Mouse (Mus musculus): ENCODE results near the gene Prom2.

Gene Prom2

DNA sequence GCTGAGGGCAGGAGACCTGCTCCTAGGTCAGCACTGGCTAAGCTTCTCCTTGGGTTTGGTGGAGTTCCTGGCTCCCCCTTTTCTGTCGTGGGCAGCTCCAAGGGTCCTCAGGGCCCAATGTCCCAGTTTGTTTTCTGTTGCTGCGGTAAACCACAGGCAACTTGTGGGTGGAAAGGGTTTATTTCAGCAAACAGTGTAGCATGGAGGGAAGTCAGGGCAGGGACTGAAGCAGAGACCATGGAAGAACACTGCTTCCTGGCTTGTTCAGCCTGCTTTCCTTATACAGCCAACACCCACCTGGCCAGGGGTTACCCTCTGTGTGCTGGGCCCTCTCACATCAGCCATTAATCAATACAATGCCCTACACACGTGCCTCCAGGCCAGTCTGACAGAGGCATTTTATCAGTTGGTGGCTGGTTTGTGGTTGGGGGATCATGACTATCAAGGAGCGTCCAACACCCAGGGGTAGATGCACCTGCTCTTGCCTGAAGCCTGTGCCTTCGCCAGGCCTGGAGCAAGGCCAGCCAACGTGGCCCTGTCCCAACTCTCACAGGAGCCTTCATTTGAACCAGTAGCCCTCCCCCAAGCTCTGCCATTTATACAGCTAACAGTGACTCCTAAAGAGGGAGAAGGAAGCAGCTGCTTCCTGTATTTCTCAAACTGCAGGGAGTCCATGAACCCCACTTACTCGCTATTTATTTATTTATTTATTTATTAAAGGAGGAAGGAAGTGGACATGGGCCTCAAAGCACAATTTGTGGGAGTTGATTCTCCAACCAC lies 17.1 kb downstream of the Prom2 start:
- peak; percentile 93 for DNase-seq

DNA sequence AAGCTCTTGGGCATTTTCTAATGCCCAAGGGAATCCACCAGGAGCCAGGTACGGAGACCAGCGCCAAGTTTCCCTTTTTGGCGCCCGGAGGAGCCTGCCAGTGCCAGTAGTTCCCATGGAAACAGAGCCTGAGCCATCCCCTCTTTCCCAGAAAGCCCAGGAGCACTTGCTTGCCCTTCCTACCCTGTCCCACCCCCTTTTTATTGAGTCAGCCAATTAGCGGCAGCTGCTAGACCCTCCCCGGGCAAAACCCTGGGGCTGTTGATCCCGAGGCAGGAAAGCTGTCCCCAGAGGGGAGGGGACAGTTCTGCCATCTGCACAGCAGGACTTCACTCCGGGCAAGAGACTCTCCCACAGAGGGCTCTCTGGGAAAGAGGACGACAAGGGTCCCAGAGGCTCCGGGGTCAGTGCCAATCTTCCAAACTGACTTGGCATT lies 19.2 kb downstream of the Prom2 start, which contains the start of gene Kcnip3:
Kcnip3 (minus strand) TSS at position 89 of the 436 bp plus-strand sequence.
- DNase-seq = peak; percentile 89

DNA sequence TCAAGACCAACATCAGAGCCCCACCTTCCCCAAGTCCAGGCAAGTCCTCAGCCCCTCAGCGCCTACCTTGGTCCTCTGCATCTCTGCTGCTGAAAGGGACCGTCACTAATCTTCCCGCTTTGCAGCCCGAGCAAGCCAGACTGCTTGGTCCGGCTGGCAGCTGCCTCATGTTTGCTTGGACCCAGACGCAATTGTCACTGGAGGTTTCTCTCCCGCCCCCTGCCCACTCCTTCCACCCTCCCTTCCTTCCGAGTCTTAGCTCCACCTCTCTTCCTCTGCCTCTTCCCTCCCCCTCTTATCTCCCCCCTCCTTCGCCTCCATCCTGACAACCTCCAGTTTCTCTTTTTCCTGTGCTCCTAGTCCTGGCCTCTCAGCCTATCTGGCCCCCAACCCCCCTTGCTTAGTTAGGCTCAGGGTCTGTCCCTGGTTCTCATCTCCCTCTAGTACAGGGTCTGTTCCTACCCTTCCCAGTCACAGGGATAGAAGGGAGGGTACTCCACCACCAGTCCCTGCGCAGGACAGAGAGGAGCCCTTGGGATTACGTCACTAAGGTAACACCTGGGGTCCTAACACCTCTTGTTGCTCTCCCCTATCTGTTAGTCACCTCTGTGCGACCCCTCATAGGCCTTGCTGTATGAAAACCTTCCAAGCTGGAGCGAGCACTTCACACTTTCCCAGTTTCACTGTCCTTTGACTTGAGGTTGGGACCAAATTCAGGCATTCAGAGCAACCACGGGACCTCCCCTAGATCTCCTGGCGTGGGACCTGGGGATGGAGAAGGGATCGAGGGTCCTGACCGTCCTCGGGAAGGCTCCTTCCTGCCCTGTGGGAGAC lies 19.9 kb downstream of the Prom2 start:
- peak; percentile 91 for DNase-seq

DNA sequence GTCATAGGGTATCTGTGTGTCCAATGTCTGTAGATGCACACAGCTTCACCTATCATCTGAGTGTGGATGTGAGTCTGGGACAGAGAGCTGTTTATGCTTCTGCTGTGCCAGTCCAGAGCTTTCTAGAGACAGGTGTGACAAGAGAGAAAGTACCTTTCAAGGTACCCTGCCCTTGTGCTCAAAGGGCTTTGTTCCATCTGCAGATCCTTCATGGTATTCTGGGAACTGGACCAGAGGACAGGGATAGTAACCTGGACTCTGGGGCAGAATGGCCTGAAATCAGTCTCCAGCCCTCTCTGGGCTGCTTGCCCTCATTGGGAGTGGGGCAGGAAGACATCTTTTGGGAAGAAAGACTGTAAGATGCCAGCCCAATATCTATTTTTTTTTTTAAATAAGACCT lies 21.1 kb downstream of the Prom2 start:
- DNase-seq = peak; percentile 69

DNA sequence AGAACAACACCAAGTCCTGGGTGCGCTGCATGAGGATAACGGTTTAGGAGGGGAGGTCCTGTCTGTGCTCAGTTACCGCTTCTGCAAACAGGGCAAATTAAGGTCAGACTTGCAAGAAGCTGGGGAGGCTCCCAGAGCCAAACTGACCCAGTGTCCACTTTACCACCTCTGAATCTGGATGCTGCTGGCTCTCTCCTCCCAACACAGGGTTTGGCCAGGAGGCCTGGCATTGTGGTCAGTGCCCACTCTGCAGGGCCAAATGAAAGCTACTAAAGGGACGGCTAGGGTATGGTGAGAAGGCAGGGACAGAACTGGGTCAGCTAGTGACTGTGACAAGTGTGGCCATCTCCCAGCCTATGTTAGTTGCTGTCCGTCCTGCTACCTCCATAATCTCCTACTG lies 22.0 kb downstream of the Prom2 start:
- peak; percentile 49 for DNase-seq

DNA sequence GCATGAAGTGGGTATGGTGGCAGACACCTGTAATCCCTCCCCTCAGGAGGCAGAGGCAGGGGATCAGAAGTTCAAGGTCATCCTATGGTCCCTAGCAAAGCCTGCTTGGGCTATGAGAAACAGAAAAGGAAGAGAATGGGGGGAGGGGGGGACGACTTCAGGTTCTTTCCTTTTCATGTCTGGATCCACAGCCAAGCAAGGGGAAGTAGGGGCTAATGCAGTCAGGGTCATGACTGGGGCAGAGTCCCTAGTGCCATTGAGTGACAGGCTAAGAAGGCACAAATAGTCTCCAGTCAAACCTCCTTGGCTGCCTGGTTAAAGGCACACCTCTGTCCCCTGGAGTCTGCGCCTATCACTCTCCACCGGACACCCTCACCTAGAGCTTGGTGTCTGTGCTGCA lies 22.4 kb downstream of the Prom2 start:
- DNase-seq = no peak

DNA sequence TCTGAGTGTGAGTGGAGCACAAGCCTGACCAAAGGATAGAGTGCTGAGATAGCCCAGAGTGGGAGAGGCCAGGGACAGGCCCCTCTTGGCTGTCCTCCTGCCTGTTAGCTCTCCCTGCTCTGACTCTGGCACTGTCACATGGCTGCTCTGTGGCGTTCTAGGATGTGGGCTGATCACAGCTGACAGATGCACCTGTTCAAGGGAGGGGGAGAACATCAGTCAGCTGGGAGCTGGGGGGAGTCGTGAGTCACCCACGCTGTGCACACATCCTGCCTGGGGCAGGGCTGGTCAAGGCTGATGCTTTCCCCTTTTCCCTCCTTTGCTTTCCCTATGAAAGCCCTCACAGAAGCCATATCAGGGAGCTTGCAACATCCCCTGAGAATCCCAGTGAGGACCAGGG lies 23.0 kb downstream of the Prom2 start:
- peak; percentile 47 for DNase-seq

DNA sequence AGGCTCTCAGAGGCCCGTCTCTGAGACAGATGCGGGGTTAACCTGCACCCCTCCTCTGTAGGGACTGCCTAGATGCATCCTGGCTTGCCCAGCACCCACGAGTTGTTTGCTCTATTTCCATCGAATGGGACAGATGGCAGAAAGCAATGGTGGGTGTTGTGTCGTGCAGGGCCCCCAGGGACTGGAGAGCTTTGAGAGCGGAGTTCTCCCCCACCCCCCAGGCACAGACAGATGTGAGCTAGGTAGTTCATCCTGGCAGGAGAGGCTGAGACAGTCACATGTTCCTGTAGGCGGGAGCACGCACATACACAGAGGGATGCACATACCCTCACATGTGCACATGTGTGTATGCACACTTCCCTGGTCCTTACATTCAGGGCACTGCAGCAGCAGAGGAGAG lies 24.2 kb downstream of the Prom2 start:
- peak; percentile 41 for DNase-seq

DNA sequence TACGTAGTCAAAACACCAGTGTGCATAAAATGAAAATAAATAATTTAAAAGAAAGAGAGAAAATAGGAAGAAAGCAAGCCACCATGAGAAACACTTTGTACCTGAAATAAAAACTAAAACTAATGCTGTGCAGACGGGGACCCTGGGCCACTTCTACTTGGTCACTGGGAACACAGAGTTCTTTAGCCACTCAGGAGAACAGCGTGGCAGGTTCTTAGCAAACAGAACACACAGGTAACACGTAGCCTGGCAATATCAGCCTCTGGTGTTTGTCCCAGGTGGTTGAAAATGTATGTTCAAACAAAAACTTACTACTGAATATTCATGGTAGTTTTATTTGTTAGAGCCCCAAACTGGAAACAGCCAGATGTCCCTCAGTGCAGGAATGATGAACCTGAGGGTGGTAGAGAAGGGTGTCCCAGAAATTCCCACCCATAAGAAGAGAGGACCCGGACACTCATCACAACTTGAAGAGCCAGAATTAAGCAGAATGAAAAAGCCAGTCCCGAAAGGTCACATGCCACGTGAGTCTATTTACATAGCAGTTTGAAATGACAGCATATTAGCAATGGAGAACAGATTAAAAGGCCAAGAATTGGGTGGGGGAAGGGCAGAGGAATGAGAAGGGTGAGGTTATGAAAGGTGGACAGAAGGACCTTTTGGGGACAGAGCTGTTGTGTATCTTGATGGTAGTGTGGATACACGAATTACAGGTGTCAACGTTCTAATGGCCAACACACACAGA lies 26.7 kb downstream of the Prom2 start:
- DNase-seq = no peak

DNA sequence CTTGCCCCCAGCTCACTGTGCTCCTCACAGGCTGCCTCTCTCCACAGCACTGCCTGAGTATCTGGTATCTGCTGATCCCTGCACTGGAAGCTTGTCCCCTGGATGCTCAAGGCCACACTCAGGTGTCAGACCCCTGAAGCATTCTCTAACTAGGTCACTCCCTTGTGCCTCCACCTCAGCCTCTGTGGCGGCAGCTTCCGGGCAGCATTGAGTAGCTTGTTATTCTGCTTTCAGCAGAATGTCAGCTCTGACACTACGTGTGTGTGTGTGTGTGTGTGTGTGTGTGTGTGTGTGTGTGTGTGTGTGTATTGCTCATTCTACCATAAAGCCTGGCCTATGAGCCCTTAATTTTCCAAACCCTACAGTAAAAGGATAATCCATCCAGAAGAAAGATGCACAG lies 28.0 kb downstream of the Prom2 start:
- peak; percentile 22 for DNase-seq

DNA sequence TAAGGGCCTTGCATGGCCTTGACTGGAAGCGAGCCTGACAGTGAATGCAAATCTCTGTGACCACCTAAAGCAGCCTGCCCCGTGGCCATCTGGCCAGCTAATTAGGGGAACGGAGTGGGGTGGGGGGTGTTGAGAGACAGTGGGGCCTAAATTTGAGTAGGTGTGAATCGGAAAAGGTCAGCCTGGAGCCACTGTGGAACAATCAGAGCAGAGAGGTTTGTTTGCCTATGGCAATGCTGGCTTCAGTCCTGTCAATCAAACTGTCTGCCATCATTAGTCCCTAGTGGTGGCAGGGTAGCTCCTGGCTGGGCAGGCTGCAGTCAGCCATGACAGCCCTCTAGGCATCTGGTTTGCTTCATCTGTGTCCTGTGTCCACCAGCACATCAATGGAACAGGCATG lies 29.8 kb downstream of the Prom2 start:
- no peak for DNase-seq

DNA sequence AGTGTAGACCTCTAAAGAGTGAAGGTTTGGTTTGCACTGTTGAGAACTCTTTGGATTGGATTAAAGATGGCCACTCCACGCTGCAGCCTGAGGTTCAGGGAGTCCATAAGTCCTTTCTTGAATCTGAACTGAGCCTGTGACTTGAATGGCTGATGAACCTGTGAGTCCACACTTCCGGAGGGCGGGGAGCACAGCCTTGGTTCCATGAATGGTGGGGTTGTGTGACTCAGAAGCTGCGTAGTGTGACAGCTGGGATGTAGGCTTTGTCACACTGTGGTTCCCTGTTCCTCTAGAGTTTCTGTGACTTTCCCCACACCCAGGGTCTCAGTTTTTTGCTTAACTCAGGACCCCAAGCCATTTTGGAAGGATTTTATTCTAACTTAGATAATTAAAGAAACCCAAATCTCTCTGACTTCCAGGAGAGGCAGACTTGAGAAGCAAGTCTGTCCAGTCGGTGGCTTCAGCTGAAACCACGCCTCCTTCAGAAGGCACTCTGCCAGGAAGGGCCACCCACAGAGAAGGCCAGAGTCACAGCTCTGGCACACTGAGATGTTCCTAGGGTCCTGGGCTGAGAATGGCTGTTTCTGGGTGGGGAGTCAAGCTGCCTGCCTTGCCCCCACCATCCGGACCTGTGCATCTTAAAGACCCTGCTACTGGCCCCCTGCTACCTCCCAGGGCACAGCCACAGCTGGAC lies 33.2 kb downstream of the Prom2 start:
- DNase-seq = peak; percentile 67

DNA sequence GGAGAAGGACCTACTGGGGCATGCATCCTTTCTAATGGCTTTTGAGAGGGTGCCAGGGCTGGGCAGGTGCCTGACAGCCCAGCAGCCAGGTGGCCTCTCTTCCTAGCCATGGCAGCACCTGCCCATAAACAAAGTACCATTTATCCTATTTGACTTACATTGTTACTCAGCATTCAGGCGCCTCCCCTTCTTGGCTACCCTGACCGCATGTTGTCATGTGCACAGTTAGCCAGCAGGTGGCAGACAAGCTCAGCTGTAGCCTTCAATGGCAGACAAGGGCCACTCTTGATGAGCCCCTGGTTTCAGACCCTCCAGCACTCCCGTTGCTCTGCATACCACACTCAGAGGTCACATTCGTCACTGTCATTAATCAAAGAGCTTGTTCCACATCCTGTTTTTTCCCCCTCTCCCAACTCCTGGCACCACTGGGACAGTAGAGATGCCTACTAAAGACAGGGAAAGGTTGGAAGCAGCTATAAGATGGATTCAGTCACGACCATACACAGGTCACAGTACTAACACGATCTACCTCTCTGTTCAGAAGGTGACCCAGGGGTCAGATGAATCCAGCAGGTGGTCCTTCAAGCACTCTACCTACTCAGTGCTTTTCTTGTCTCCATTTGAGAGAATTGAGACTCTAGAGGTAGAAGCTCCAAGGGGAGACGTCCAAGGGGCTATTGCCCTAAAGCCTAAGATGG lies 34.0 kb downstream of the Prom2 start:
- peak; percentile 84 for DNase-seq

DNA sequence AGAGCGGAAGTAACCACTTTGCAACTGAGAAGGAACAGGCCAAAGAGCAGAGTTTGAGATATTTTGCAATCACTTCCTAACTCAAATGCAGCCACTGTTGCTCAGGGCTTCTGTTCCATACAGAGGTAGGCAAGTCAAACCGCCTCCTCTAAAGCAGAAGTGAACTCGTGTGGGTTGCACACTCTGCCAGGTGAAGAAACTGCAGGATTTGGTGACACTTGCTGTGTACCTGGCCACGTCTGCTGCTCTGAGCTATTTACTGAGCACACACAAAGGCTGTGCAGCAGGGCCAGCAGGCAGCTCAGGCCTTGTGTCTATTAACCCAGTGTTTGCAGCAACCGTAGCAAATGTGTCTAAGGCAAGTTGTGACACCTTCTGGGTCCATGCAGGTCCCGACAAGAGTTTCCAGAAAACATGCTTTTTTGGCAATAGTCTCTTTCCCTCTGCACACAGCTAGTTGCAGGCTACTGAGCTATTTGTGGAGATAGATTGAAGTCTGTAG lies 35.1 kb downstream of the Prom2 start:
- peak; percentile 21 for DNase-seq

DNA sequence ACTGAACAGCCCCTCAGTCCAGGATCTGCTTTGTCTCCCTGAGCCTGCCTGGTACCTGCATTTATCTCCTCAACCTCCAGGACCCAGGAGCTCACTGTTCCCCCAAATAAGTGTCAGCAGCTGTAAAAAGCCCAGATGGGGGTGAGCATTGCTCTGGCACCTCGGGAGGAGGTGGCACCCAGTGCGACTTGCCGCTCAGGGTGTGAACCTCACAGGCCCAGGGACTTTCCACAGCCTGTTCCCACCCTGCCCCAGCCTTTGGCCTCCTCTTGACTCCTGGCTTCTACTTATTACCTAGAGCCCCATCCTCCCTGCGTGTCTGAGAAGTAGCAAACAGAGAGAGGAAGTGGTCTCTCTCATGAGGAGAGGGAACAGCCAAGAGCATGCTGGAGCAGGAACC lies 36.1 kb downstream of the Prom2 start:
- peak; percentile 16 for DNase-seq

DNA sequence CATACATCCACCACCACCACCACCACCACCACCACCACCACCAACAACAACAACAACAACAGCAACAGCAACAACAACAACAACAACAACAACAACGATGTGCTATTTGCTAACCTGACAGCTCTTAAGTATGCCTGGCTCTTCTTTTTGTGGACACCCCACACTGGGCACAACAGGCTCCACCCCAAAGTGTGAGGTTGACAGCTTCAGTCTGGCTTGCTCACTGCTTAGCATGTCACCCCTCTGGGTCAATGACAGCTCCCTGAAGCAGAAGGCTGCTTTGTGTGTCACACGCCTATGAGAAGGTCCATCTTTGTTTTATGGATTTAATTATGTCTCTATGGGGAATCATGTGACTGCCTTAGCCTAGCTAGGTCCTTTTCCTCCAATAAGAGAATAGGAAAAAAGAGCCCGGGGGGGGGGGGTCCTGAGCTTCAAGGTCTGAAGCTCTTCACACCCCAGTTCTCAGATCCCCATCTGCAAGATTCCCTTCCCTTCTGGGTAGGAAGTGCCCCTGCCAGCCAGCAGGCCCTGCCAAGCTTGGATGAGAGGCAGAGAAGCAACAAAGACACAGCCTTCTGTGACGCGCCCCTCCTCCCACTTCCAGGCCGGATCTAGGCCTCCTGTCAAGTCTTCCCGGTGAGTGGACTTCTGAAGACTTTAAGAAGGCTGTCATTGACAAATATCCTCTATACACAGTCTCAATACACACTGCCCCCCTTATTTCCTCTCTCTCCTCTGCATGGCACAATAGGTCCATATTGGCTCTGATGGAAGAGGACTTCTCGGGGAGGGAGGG lies 37.3 kb downstream of the Prom2 start:
- DNase-seq = peak; percentile 67

DNA sequence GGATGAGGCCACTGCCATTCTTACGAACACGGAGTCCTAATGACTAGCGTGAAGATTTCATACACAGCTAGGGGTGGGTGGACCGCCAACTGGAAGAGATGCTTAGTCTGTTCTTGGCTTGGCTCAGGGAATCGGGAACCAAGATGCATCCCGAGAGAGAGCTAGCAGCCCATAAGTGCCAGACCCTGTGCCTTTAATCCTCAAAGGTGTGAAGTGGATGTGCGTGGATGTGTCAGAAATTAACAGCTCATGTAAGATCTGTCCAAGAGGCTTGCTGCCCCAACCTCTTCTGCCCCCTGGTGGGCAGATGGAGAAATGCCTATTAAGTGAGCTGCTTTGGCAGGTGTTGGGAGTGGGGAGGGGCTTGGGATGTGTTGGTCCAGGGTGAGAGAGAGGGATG lies 40.2 kb downstream of the Prom2 start:
- DNase-seq = peak; percentile 55

DNA sequence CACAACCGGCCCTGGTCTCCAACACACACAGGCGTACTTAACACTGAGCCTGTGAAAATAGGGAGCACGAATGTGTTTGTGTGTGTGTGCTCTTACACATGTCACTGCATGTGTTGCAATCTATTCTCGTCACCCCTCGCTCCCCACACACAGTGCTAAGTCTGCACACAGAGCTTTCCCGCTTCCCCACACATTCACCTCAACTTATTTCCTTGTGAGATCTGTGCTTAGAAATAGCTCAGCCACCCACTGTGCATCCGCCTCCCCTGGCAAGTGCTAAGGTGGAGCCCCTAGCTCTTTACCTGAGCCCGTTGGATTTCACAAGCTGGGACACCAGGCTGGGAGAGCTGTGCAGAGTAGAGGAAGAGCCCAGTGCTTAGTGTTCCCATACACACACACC lies 42.5 kb downstream of the Prom2 start:
- DNase-seq = no peak

DNA sequence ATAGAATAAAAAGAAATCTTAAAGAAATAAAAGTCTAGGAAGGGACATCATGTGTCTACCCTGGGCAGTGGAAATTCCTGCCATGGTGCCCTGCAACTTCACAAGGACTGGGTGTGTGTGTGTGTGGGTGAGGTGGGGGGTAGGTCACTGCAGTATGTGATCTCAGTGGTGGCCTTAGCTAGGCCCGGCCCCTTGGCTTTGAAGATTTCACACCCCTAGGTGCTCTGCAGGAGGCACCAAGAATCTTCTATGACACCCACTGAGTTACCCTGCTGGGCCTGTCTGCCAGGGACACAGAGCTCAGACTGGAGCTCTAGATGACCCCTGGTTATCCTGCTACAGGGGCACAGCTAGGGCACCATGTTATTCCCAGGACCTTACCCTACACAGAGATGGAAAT lies 44.9 kb downstream of the Prom2 start:
- DNase-seq = no peak

DNA sequence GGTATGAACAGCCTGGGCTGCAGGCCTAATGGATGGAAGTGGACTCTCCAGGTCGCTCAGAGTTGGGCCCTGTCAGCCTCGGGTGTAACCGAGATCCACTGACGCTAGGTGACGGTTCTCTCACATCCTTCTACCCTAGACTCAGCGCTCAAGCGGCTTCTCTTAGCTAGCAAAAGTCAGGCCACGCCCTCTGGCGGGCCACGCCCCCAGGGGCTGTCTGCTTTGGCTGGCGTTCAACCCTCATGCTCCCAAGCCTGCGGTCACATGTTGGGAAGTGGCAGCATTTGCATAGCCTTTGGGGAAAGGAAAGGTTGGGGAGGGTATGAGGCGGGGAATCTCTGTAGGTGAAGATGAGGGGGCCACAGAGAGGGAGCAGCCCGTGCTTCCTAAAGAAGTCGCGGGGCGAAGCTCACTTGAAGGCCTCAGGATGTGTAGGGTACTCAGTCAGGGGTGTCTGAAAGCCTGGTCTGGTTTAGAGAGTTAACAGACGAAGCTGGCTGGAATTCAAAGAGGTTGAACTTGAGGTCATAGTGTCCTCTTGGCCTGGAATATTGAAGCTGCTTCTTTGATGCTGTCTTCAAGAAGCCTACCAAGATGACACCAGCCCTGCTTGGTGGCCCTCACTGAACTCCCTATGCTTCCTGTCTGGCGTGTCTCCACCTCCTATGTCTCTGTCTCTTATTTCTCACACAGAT lies 56.6 kb downstream of the Prom2 start:
- DNase-seq = no peak

Data from cerebellum, adult 11-12 months (tissue).